Mouse (Mus musculus): Measurements from ENCODE around the gene Ppox. TPM values are rescaled to one million over a fixed set of nuclear protein-coding genes. Genes with fewer than 3 reads are reported as not detected.

Ppox gene
- polyA plus RNA-seq, 1 experiment from 2014 or later: 53.1 TPM

GRCm38 (mm10) chr1:171232348-171232747 lies 48.6 kb downstream of the Ppox start:
- no peaks in the 10 kb centered on the region for H3K9me3 ChIP-seq
- peaks cover 33% of the 10 kb centered on the region for H3K36me3 ChIP-seq
- 87% methylated on average over 5 of the region's 5 CpGs for WGBS
- H3K9ac ChIP-seq (replicated peaks): no peak overlapping the region
- no peak for ATAC-seq (replicated peaks)
- no peaks in the 10 kb centered on the region for H3K4me1 ChIP-seq
- no peak overlapping the region for H3K4me2 ChIP-seq (replicated peaks)
- H3K27me3 ChIP-seq: no peaks in the 10 kb centered on the region
- no peak overlapping the region for H3K27ac ChIP-seq (replicated peaks)
- H3K4me3 ChIP-seq: no peak overlapping the region

- no peaks in the 10 kb centered on the region for H3K4me1 ChIP-seq
- no peak overlapping the region for H3K4me3 ChIP-seq
- H3K4me2 ChIP-seq (replicated peaks): no peak overlapping the region
- peaks cover 28% of the 10 kb centered on the region for H3K36me3 ChIP-seq
- H3K9ac ChIP-seq (replicated peaks): no peak overlapping the region
- H3K9me3 ChIP-seq: no peaks in the 10 kb centered on the region
- ATAC-seq (replicated peaks): no peak
- H3K27ac ChIP-seq (replicated peaks): no peak overlapping the region
- H3K27me3 ChIP-seq: no peaks in the 10 kb centered on the region
- WGBS: 79% methylated on average over 4 of the region's 4 CpGs
Measured at GRCm38 (mm10) chr1:171231844-171232243, 49.1 kb downstream of the Ppox start.

- Histone ChIP-seq H3K9me3 (no peaks in the 10 kb centered on the region), H3K9ac (replicated peaks) (no peak overlapping the region), H3K27me3 (no peaks in the 10 kb centered on the region), H3K4me2 (replicated peaks) (no peak overlapping the region), H3K4me1 (no peaks in the 10 kb centered on the region), H3K36me3 (peaks cover 15% of the 10 kb centered on the region), H3K27ac (replicated peaks) (no peak overlapping the region), H3K4me3 (no peak overlapping the region)
- no peak for ATAC-seq (replicated peaks)
- 28% methylated on average over 3 of the region's 3 CpGs for WGBS
Measured at GRCm38 (mm10) chr1:171230215-171230614, 50.8 kb downstream of the Ppox start.

- H3K27ac ChIP-seq (replicated peaks): no peak overlapping the region
- WGBS: 40% methylated on average over 6 of the region's 6 CpGs
- no peak overlapping the region for H3K4me2 ChIP-seq (replicated peaks)
- no peak overlapping the region for H3K9ac ChIP-seq (replicated peaks)
- H3K9me3 ChIP-seq: no peaks in the 10 kb centered on the region
- no peaks in the 10 kb centered on the region for H3K27me3 ChIP-seq
- no peak for ATAC-seq (replicated peaks)
- peaks cover 10% of the 10 kb centered on the region for H3K36me3 ChIP-seq
- no peak overlapping the region for H3K4me3 ChIP-seq
- H3K4me1 ChIP-seq: no peaks in the 10 kb centered on the region
Measured at GRCm38 (mm10) chr1:171229750-171230149, 51.2 kb downstream of the Ppox start.

- no peak overlapping the region for H3K9ac ChIP-seq (replicated peaks)
- WGBS: 77% methylated on average over 1 of the region's 1 CpGs
- H3K4me2 ChIP-seq (replicated peaks): no peak overlapping the region
- H3K9me3 ChIP-seq: no peaks in the 10 kb centered on the region
- no peak overlapping the region for H3K4me3 ChIP-seq
- H3K36me3 ChIP-seq: no peaks in the 10 kb centered on the region
- H3K27ac ChIP-seq (replicated peaks): no peak overlapping the region
- H3K27me3 ChIP-seq: no peaks in the 10 kb centered on the region
- no peak for ATAC-seq (replicated peaks)
- peaks cover 4% of the 10 kb centered on the region; the same call in 1 of the 2 replicates for H3K4me1 ChIP-seq
Measured at GRCm38 (mm10) chr1:171227879-171228278, 53.1 kb downstream of the Ppox start.

GRCm38 (mm10) chr1:171226780-171227179 lies 54.2 kb downstream of the Ppox start:
- Histone ChIP-seq H3K27ac (replicated peaks) (no peak overlapping the region), H3K9ac (replicated peaks) (no peak overlapping the region), H3K4me3 (no peak overlapping the region), H3K36me3 (no peaks in the 10 kb centered on the region), H3K27me3 (no peaks in the 10 kb centered on the region), H3K4me1 (peaks cover 8% of the 10 kb centered on the region), H3K9me3 (no peaks in the 10 kb centered on the region), H3K4me2 (replicated peaks) (no peak overlapping the region)
- 33% methylated on average over 4 of the region's 4 CpGs for WGBS
- ATAC-seq (replicated peaks): no peak

Other genes starting within 250 kb of the Ppox start
- gene Fcgr3, start 216.3 kb downstream of the Ppox start, polyA plus RNA-seq (2015; fragmentation: Nextera tagmentation; extraction: Ambion mirVana): 8.7 and 8.8 TPM in 2 replicates
- 4.0 and 10.3 TPM in 2 replicates for gene Cfap126, start 167.3 kb downstream of the Ppox start, polyA plus RNA-seq (2015; fragmentation: Nextera tagmentation; extraction: Ambion mirVana)
- 211 and 213 TPM in 2 replicates for gene Sdhc, start 130.6 kb downstream of the Ppox start, polyA plus RNA-seq (2015; fragmentation: Nextera tagmentation; extraction: Ambion mirVana)
- gene Mpz, start 130.5 kb downstream of the Ppox start, polyA plus RNA-seq (2015; fragmentation: Nextera tagmentation; extraction: Ambion mirVana): 0.23 TPM in 1 of 2 replicates, not detected in the other
- 7.1 and 9.8 TPM in 2 replicates for gene Pcp4l1, start 84.9 kb downstream of the Ppox start, polyA plus RNA-seq (2015; fragmentation: Nextera tagmentation; extraction: Ambion mirVana)
- gene Nr1i3, start 67.2 kb downstream of the Ppox start, polyA plus RNA-seq (2015; fragmentation: Nextera tagmentation; extraction: Ambion mirVana): 0.22 and 0.38 TPM in 2 replicates
- gene Tomm40l, start 58.7 kb downstream of the Ppox start, polyA plus RNA-seq (2015; fragmentation: Nextera tagmentation; extraction: Ambion mirVana): 42.0 and 46.6 TPM in 2 replicates
- gene Apoa2, start 56.1 kb downstream of the Ppox start, polyA plus RNA-seq (2015; fragmentation: Nextera tagmentation; extraction: Ambion mirVana): 1.8 and 4.2 TPM in 2 replicates
- gene Fcer1g, start 46.8 kb downstream of the Ppox start, polyA plus RNA-seq (2015; fragmentation: Nextera tagmentation; extraction: Ambion mirVana): 19.6 and 22.0 TPM in 2 replicates
- 8.1 and 8.3 TPM in 2 replicates for gene Adamts4, start 30.8 kb downstream of the Ppox start, polyA plus RNA-seq (2015; fragmentation: Nextera tagmentation; extraction: Ambion mirVana)
- gene Ndufs2, start 29.8 kb downstream of the Ppox start, polyA plus RNA-seq (2015; fragmentation: Nextera tagmentation; extraction: Ambion mirVana): 215 and 221 TPM in 2 replicates
- gene B4galt3, start 10.9 kb downstream of the Ppox start, polyA plus RNA-seq (2015; fragmentation: Nextera tagmentation; extraction: Ambion mirVana): 107 and 111 TPM in 2 replicates
- gene Usp21, start 6.8 kb upstream of the Ppox start, polyA plus RNA-seq (2015; fragmentation: Nextera tagmentation; extraction: Ambion mirVana): 132 and 135 TPM in 2 replicates
- gene Ufc1, start 13.8 kb upstream of the Ppox start, polyA plus RNA-seq (2015; fragmentation: Nextera tagmentation; extraction: Ambion mirVana): 105 and 110 TPM in 2 replicates
- gene Dedd, start 48.0 kb upstream of the Ppox start, polyA plus RNA-seq (2015; fragmentation: Nextera tagmentation; extraction: Ambion mirVana): 56.6 and 57.3 TPM in 2 replicates
- 57.8 and 62.0 TPM in 2 replicates for gene Nit1, start 64.5 kb upstream of the Ppox start, polyA plus RNA-seq (2015; fragmentation: Nextera tagmentation; extraction: Ambion mirVana)
- gene Pfdn2, start 64.5 kb upstream of the Ppox start, polyA plus RNA-seq (2015; fragmentation: Nextera tagmentation; extraction: Ambion mirVana): 146 and 149 TPM in 2 replicates
- 3.8 and 4.0 TPM in 2 replicates for gene Klhdc9, start 79.6 kb upstream of the Ppox start, polyA plus RNA-seq (2015; fragmentation: Nextera tagmentation; extraction: Ambion mirVana)
- gene Nectin4, start 88.9 kb upstream of the Ppox start, polyA plus RNA-seq (2015; fragmentation: Nextera tagmentation; extraction: Ambion mirVana): 0.49 and 0.74 TPM in 2 replicates
- 0.61 and 0.71 TPM in 2 replicates for gene Arhgap30, start 107.8 kb upstream of the Ppox start, polyA plus RNA-seq (2015; fragmentation: Nextera tagmentation; extraction: Ambion mirVana)
- 229 and 235 TPM in 2 replicates for gene Usf1, start 130.1 kb upstream of the Ppox start, polyA plus RNA-seq (2015; fragmentation: Nextera tagmentation; extraction: Ambion mirVana)
- gene Tstd1, start 137.7 kb upstream of the Ppox start, polyA plus RNA-seq (2015; fragmentation: Nextera tagmentation; extraction: Ambion mirVana): 12.3 and 13.0 TPM in 2 replicates
- 9.6 and 10.1 TPM in 2 replicates for gene F11r, start 156.3 kb upstream of the Ppox start, polyA plus RNA-seq (2015; fragmentation: Nextera tagmentation; extraction: Ambion mirVana)
- 31.8 and 32.8 TPM in 2 replicates for gene Alyref2, start 222.3 kb upstream of the Ppox start, polyA plus RNA-seq (2015; fragmentation: Nextera tagmentation; extraction: Ambion mirVana)

Measured in forebrain, embryonic 15.5 days (tissue).